Mouse (Mus musculus) frontal cortex, adult 2 months (tissue): ENCODE measurements around the gene Psg27. TPM values are rescaled to one million over a fixed set of nuclear protein-coding genes. Genes with fewer than 3 reads are reported as not detected.
"Not testable (repeated sequence)": the region's sequence is repeated elsewhere in the genome, so short reads cannot be mapped to it uniquely, and the experiment has no call there.

Experiments
- DNase-seq, 2 experiments: peaks; one replicate each; pipeline ENCODE4 v3.0.0; 2022; ENCODE audit warnings: low spot score in 1 of 2; ENCODE audit errors: extremely low spot score in 1 of 2
- polyA plus RNA-seq: library from polyadenylated mRNA; depleted of rRNA; stranded (reverse); fragments of >200 nt; gene quantifications from 2 replicates; pipeline ENCODE4 v1.2.3, GENCODE M21; 2012; rRNA removed

The Psg27 gene
- polyA plus RNA-seq, result 0.68 and 2.5 TPM in 2 replicates

DNA sequence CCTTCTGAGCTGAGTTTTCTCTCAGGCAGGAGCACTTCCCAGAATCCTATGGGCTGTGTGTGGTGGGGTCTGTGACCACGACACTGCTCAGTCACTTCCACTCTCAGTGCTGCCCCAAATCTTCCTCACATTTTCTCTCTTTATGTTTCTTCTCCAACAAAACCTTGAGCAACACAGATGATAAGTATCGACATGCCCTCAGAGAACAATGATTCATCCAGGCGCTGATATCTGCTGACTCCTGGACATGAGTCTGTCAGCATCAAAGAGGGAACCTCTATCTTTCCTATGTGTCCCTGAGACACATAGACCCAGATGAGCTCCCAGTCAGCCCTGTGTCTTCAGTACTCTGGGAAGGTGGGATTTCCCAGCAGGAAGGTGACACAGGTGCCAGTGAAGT is at the start of gene Psg27:
TSS of gene Psg27 (minus strand) at position 101 of the 400 bp plus-strand sequence.
- no peak for DNase-seq

DNA sequence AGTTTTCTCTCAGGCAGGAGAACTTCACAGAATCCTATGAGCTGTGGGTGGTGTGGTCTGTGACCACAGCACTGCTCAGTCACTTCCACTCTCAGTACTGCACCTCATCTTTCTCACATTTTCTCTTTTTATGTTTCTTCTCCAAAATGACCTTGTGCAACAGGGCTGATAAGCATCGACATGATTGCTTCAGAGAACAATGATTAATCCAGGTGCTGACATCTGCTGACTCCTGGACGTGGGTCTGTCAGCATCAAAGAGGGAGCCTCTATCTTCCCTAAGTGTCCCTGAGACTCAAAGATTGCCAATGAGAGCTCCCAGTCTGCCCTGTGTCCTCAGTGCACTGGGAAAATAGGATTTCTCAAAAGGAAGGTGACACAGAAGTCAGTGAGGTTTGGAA is 49.3 kb upstream of the Psg27 start, which contains the start of gene Psg23:
TSS of gene Psg23 (minus strand) at position 101 of the 400 bp plus-strand sequence.
- DNase-seq, result not testable (repeated sequence)

DNA sequence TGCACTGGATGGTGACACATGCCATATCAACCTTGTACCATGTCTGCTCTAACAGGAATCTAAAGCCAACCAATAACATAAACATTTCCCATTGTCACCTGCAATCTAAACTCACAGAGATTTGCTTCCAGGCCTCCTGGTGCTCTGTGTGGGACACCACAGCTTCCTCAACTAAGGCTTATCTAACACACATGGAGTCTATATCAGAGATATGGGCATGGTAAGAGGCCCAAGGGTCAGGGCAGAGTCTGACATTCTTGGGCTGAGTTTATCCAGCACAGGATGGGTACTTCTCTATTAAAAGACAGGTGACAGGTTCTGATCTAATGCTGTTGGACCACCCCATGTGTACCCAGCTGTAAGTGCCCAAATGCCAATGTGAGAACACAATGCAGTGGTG is 7.3 kb downstream of the Psg27 start:
- no peak for DNase-seq

DNA sequence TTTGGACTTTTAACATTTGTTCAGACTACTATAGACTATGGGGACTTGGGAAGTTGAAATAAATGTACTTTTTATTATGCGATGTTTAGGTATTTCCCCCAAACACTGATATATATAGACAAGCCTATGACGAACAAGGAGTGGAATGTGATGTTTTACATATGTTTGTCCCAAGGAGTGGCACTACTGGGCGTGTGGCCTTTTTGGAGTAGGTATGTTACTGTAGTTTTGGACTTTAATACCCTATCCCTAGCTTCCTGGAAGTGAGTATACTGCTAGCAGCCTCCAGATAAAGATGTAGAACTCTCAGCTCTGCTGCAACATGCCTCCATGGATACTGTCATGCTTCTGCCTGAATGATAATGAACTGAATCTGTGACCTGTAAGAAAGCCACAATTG is 11.4 kb downstream of the Psg27 start:
- DNase-seq, result not testable (repeated sequence)

DNA sequence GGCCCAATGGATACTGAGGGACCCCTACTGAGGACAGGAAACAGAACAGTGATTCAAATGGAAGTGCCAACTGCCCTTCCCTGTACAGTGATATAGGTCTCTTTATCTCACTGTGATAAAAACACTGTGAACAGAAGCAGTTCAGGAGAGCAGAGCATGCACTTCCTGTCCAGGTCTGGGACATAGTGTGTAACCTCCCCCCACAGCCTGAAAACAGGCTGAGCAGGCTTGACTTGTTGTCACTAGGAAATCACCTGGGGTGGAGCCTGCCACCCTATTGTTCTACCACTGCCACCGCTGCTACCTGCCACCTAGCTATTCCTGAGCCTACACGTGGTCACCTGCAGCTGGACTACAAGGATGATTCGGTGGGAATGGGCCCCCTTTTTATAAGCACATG is 33.7 kb downstream of the Psg27 start:
- no peak for DNase-seq

DNA sequence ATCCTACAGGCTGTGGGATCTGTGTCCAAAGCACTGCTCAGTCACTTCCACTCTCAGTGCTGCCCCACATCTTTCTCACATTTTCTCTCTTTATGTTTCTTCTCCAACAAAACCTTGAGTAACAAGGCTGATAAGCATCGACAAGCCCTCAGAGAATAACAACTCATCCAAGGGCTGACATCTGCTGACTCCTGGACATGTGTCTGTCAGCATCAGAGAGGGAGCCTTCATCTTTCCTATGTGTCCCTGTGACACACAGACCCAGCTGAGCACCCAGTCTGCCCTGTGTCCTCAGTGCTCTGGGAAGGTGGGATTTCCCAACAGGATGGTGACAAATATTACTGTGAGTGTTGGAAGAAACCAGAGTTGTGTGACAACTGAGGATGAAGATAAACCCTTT is 34.9 kb downstream of the Psg27 start, which contains the start of gene Psg25:
TSS of gene Psg25 (minus strand) at position 101 of the 400 bp plus-strand sequence.
- no peak for DNase-seq

GRCm38 (mm10) chr7:18524668-18525067 is 42.4 kb downstream of the Psg27 start:
- no peak for DNase-seq

GRCm38 (mm10) chr7:18512848-18513247 is 54.3 kb downstream of the Psg27 start:
- not testable (repeated sequence) for DNase-seq

DNA sequence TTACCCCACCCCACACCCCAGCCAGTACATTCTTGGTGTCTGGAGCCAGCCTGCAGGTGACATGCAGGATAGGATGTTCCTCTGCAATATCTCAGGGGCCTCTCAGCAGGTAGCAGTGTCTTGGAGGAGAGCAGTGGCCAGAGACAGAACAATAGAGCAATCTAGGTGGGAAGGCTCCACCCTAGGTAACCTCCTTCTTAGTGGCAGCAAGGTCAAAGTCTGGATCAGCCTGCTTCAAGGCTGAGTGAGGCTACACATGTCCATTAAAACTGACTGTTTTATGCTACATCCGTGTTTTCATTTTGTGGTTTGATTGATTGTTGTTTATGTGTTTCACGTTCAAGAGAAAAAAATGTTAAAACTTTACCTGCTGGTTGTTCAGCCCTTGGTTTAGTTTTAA is 54.7 kb downstream of the Psg27 start:
- DNase-seq, result not testable (repeated sequence)

DNA sequence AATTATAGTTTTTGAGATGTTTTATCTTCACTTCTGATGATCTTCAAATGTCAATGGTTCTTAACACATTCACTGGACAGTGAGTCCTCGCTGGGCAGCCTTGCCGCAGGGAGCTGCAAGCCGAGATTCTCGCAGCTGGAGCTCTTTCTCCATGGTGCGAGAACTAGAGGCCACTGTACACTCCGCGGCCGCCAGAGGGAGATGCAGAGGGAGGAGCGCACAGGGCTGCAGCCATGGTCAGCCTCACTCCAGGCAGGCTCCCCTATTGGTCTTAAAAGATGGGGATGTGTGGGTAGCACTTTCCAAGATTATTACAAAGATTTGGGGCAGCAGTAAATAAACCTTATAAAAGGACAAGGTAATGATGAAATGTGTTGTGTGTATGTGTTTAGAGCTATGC is 55.6 kb downstream of the Psg27 start:
- DNase-seq, result no peak

Other genes with a start within 250 kb of the Psg27 start
- gene Psg18, start 212.3 kb downstream of the Psg27 start, polyA plus RNA-seq, result 0.84 and 3.1 TPM in 2 replicates
- 0.10 and 0.53 TPM in 2 replicates for gene Psg28, start 135.3 kb downstream of the Psg27 start, polyA plus RNA-seq
- not detected in 2 replicates for gene Psg26, start 83.1 kb downstream of the Psg27 start, polyA plus RNA-seq
- 0.08 and 0.27 TPM in 2 replicates for gene Psg25, start 35.0 kb downstream of the Psg27 start, polyA plus RNA-seq
- 0.12 and 0.71 TPM in 2 replicates for gene Psg23, start 49.2 kb upstream of the Psg27 start, polyA plus RNA-seq
- gene Psg21, start 89.4 kb upstream of the Psg27 start, polyA plus RNA-seq, result 1.4 and 2.6 TPM in 2 replicates
- not detected in 2 replicates for gene Psg20, start 118.9 kb upstream of the Psg27 start, polyA plus RNA-seq
- gene Psg22, start 150.8 kb upstream of the Psg27 start, polyA plus RNA-seq, result 0.16 and 0.36 TPM in 2 replicates
- gene Psg19, start 231.2 kb upstream of the Psg27 start, polyA plus RNA-seq, result 0.20 and 0.59 TPM in 2 replicates